Mouse (Mus musculus) CH12.LX (cell line): ENCODE measurements around the gene Chat. TPM values are rescaled to one million over a fixed set of nuclear protein-coding genes. Genes with fewer than 3 reads are reported as not detected.

Source experiments
- DNase-seq: peaks from one replicate; pipeline ENCODE4 v3.0.0-alpha.2; 2013; ENCODE audit errors: extremely low read depth
- H3K27ac ChIP-seq: 2 replicates; pipeline ENCODE4 v1.5.1; 2012; ENCODE audit warnings: low read depth, mild to moderate bottlenecking, control low read depth, moderate library complexity; ENCODE audit not compliant: insufficient read depth
- H3K27me3 ChIP-seq: replicated peaks from 2 replicates; pipeline ENCODE3; 2012; ENCODE audit warnings: inconsistent platforms
- H3K36me3 ChIP-seq, 2 experiments: replicated peaks in 1 of 2; 2 replicates each; pipeline versions ENCODE3 to v1.6.1; 2012; ENCODE audit warnings: inconsistent platforms in 1 of 2, low read length in 1 of 2, mild to moderate bottlenecking in 1 of 2, mixed read lengths in 1 of 2, moderate library complexity in 1 of 2; ENCODE audit not compliant: control insufficient read depth in 1 of 2, insufficient read depth in 1 of 2
- H3K4me1 ChIP-seq, 2 experiments: 2 replicates each; pipeline ENCODE4 v1.6.1; 2012; ENCODE audit warnings: inconsistent platforms in 1 of 2, moderate library complexity in 1 of 2; ENCODE audit not compliant: insufficient read depth in 2 of 2, control insufficient read depth in 1 of 2
- H3K4me2 ChIP-seq: 2 replicates; pipeline ENCODE4 v1.6.1; 2012; ENCODE audit warnings: low read depth, mild to moderate bottlenecking, control low read depth; ENCODE audit not compliant: poor library complexity, insufficient read depth, severe bottlenecking
- H3K4me3 ChIP-seq, 3 experiments: fragments of 150-350 bp in 1 of 3; sonication (generic) in 1 of 3; replicated peaks in 1 of 3; 2 replicates each; pipeline versions ENCODE3 to v1.5.1; 2011 to 2012; ENCODE audit warnings: low read depth in 2 of 3, low read length in 2 of 3, mild to moderate bottlenecking in 2 of 3, moderate library complexity in 2 of 3, control low read depth in 1 of 3, improper control_type of control experiment in 1 of 3, inconsistent platforms in 1 of 3, mixed read lengths in 1 of 3; ENCODE audit not compliant: poor library complexity in 1 of 3
- H3K79me2 ChIP-seq: replicated peaks from 2 replicates; pipeline ENCODE4 v1.6.1; 2012; ENCODE audit warnings: mild to moderate bottlenecking, moderate library complexity; ENCODE audit not compliant: control insufficient read depth, poor library complexity, insufficient read depth, severe bottlenecking; ENCODE audit errors: extremely low read depth
- H3K9ac ChIP-seq: 2 replicates; pipeline ENCODE4 v1.6.1; 2012; ENCODE audit warnings: low read depth, mild to moderate bottlenecking, control low read depth, moderate library complexity; ENCODE audit not compliant: insufficient read depth
- H3K9me3 ChIP-seq: replicated peaks from 2 replicates; pipeline ENCODE3; 2012; ENCODE audit warnings: low read length, inconsistent platforms, mixed read lengths
- E2F4 ChIP-seq: IDR thresholded peaks from 2 replicates; pipeline ENCODE4 v1.6.1; 2011; ENCODE audit warnings: low read depth, low read length, improper control_type of control experiment; ENCODE audit not compliant: insufficient replicate concordance
- EP300 ChIP-seq: IDR thresholded peaks from 2 replicates; pipeline ENCODE4 v1.6.1; 2011; ENCODE audit warnings: low read length, improper control_type of control experiment
- ETS1 ChIP-seq: conservative IDR thresholded peaks from 2 replicates; pipeline ENCODE4 v1.6.1; 2012; ENCODE audit warnings: low read depth, mild to moderate bottlenecking, inconsistent platforms, low read length, improper control_type of control experiment, moderate library complexity
- GABPA ChIP-seq: IDR thresholded peaks from 2 replicates; pipeline ENCODE4 v1.6.1; 2012; ENCODE audit warnings: low read depth, low read length, improper control_type of control experiment, inconsistent platforms; ENCODE audit not compliant: insufficient replicate concordance
- JUN ChIP-seq: IDR thresholded peaks from 2 replicates; pipeline ENCODE4 v1.6.1; 2011; ENCODE audit warnings: low read depth, mild to moderate bottlenecking, low read length, improper control_type of control experiment, moderate library complexity; ENCODE audit not compliant: insufficient read depth
- MAX ChIP-seq: IDR thresholded peaks from 2 replicates; pipeline ENCODE4 v1.6.1; 2011; ENCODE audit warnings: low read length, improper control_type of control experiment
- MEF2A ChIP-seq: IDR thresholded peaks from 2 replicates; pipeline ENCODE4 v1.6.1; 2014; ENCODE audit warnings: low read depth, mild to moderate bottlenecking, inconsistent platforms, low read length, improper control_type of control experiment, borderline replicate concordance
- MXI1 ChIP-seq: IDR thresholded peaks from 2 replicates; pipeline ENCODE4 v1.6.1; 2011; ENCODE audit warnings: mild to moderate bottlenecking, low read depth, low read length, improper control_type of control experiment
- NRF1 ChIP-seq: IDR thresholded peaks from 2 replicates; pipeline ENCODE4 v1.6.1; 2014; ENCODE audit warnings: low read depth, mild to moderate bottlenecking, inconsistent platforms, low read length, improper control_type of control experiment, moderate library complexity
- PAX5 ChIP-seq: IDR thresholded peaks from 2 replicates; pipeline ENCODE4 v1.6.1; 2012; ENCODE audit warnings: low read length, inconsistent platforms, mixed read lengths
- POLR2AphosphoS2 ChIP-seq: IDR thresholded peaks from 2 replicates; pipeline ENCODE4 v1.6.1; 2011; ENCODE audit warnings: low read depth, low read length, improper control_type of control experiment
- RCOR1 ChIP-seq: conservative IDR thresholded peaks from 2 replicates; pipeline ENCODE4 v1.6.1; 2012; ENCODE audit warnings: low read depth, mild to moderate bottlenecking, inconsistent platforms, low read length, improper control_type of control experiment
- TBP ChIP-seq: conservative IDR thresholded peaks from 2 replicates; pipeline ENCODE4 v1.6.1; 2011; ENCODE audit warnings: low read depth, low read length, improper control_type of control experiment
- USF1 ChIP-seq: IDR thresholded peaks from 2 replicates; pipeline ENCODE4 v1.6.1; 2014; ENCODE audit warnings: low read depth, mild to moderate bottlenecking, inconsistent platforms, low read length, improper control_type of control experiment
- ZMIZ1 ChIP-seq: IDR thresholded peaks from 2 replicates; pipeline ENCODE4 v1.6.1; 2012; ENCODE audit warnings: low read depth, mild to moderate bottlenecking, inconsistent platforms, low read length, improper control_type of control experiment
- ZNF384 ChIP-seq: IDR thresholded peaks from 2 replicates; pipeline ENCODE4 v1.6.1; 2012; ENCODE audit warnings: low read depth, low read length, improper control_type of control experiment, inconsistent platforms
- dilution Hi-C: fragments of 300-500 bp; cut with MboI; formaldehyde crosslinking; loops from 2 replicates; pipeline ENCODE4 v1.14.3; 2020; ENCODE audit warnings: low sequenced_read_pairs; ENCODE audit not compliant: extremely low pct_unique_long_range_greater_than_20kb, extremely low pct_ligation_motif_present
- in situ Hi-C: fragments of 300-500 bp; cut with MboI; formaldehyde crosslinking; loops from 3 replicates; pipeline ENCODE4 v1.14.3; 2019; ENCODE audit warnings: low sequenced_read_pairs, low pct_ligation_motif_present, low pct_unique_long_range_greater_than_20kb, mixed read lengths
- polyA plus RNA-seq: library from polyadenylated mRNA; unstranded; fragments of >175 nt; gene quantifications from 2 replicates; pipeline ENCODE4 v1.2.1, GENCODE M21; 2012; ENCODE audit warnings: low read depth; ENCODE audit not compliant: insufficient read length
- total RNA-seq, 2 experiments: library from RNA; depleted of rRNA; stranded (reverse); fragments of 300-350 nt in 1 of 2; fragments of >200 nt in 1 of 2; gene quantifications; 2 replicates each; pipeline ENCODE4 v1.2.3; 2012 to 2014

Chat gene
- total and polyA plus RNA-seq, 3 experiments = not detected

DNA sequence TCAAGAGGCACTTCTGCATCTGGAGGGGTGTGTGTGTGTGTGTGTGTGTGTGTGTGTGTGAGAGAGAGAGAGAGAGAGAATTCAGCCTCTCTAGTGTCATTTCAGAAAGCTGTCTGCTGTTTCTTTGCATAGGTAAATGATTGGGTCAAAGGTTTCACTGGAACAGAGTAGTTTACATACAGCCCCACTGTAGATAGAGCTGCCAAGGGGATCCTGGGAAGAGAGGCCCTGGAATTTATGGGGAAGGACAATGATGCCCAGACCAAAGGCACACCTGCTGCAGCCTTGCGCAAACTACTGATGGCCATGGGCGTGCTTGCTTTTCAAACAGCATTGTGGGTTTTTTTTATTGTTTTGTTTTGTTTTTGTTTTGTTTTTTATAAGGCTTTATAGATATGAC lies 93.3 kb downstream of the Chat start:
- in situ Hi-C loops = no loop called here

GRCm38 (mm10) chr14:32369756-32370155 lies 96.0 kb downstream of the Chat start:
- no peak overlapping the region for H3K4me2 ChIP-seq
- TF ChIP-seq MXI1 (no peak), POLR2AphosphoS2 (no peak), TBP (no peak), RCOR1 (no peak), GABPA (no peak), ETS1 (no peak), NRF1 (no peak), USF1 (no peak), JUN (no peak), MEF2A (no peak), E2F4 (no peak), PAX5 (no peak), ZMIZ1 (no peak)
- H3K9ac ChIP-seq = no peak overlapping the region
- no peak overlapping the region for H3K27ac ChIP-seq
- H3K4me1 ChIP-seq = no peaks in the 10 kb centered on the region
- dilution Hi-C loops = no loop called here
- no peak for DNase-seq
- H3K79me2 ChIP-seq = no peaks in the 10 kb centered on the region
- in situ Hi-C loops = no loop called here
- no peak overlapping the region for H3K4me3 ChIP-seq
- peaks cover 11% of the 10 kb centered on the region for H3K27me3 ChIP-seq
- H3K36me3 ChIP-seq = no peaks in the 10 kb centered on the region
- H3K9me3 ChIP-seq = no peaks in the 10 kb centered on the region

More for the DNA sequence above, 93.3 kb downstream of the Chat start:
- no peak overlapping the region for H3K4me2 ChIP-seq
- H3K9ac ChIP-seq = no peak overlapping the region
- no peak for DNase-seq
- no peak overlapping the region for H3K4me3 ChIP-seq
- H3K27me3 ChIP-seq = peaks cover 5% of the 10 kb centered on the region
- TF ChIP-seq TBP (no peak), NRF1 (no peak)
- H3K9me3 ChIP-seq = no peaks in the 10 kb centered on the region
- H3K36me3 ChIP-seq = no peaks in the 10 kb centered on the region
- dilution Hi-C loops = no loop called here
- no peaks in the 10 kb centered on the region for H3K4me1 ChIP-seq
- no peak overlapping the region for H3K27ac ChIP-seq
- H3K79me2 ChIP-seq = no peaks in the 10 kb centered on the region

DNA sequence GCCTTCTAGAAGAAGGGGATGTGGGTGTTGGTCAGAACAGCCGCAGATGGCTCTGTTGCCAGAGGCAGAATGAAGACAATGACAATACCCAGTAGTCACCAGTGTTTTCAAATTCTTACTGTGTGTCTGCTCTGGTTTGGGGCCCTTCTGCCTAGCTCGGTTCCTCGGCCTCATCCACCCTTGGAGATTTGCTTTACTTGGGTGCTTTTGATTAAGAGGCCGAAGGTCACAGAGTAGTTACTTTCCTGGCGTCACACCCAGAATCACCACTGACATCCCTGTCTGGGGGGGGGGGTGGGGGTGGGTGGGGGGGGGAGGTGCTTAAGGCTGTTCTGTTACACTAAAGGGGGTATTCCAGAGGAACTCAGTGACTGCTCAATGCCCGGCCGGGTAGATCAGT lies 101.4 kb downstream of the Chat start:
- Histone ChIP-seq H3K79me2 (no peaks in the 10 kb centered on the region), H3K4me2 (no peak overlapping the region), H3K9ac (no peak overlapping the region), H3K27ac (no peak overlapping the region), H3K9me3 (peaks cover 5% of the 10 kb centered on the region), H3K27me3 (peaks cover 26% of the 10 kb centered on the region), H3K36me3 (no peaks in the 10 kb centered on the region), H3K4me1 (no peaks in the 10 kb centered on the region), H3K4me3 (no peak overlapping the region)
- no peak for TF ChIP-seq USF1
- TF ChIP-seq EP300 = no peak
- TF ChIP-seq ZNF384 = no peak
- TF ChIP-seq MXI1 = no peak
- no peak for TF ChIP-seq MAX
- no peak for DNase-seq
- in situ Hi-C loops = no loop called here
- dilution Hi-C loops = no loop called here
